Mouse (Mus musculus) CH12.LX (cell line): ENCODE measurements around the gene Fkbp3.

Source experiments
- ELF1 ChIP-seq: IDR thresholded peaks from 2 replicates; pipeline ENCODE4 v1.6.1; 2014; ENCODE audit warnings: low read depth, mild to moderate bottlenecking, inconsistent platforms, low read length, improper control_type of control experiment
- GABPA ChIP-seq: IDR thresholded peaks from 2 replicates; pipeline ENCODE4 v1.6.1; 2012; ENCODE audit warnings: low read depth, low read length, improper control_type of control experiment, inconsistent platforms; ENCODE audit not compliant: insufficient replicate concordance
- POLR2AphosphoS2 ChIP-seq: IDR thresholded peaks from 2 replicates; pipeline ENCODE4 v1.6.1; 2011; ENCODE audit warnings: low read depth, low read length, improper control_type of control experiment
- UBTF ChIP-seq: IDR thresholded peaks from 2 replicates; pipeline ENCODE4 v1.6.1; 2012; ENCODE audit warnings: low read depth, mild to moderate bottlenecking, inconsistent platforms, low read length, improper control_type of control experiment, moderate library complexity

DNA sequence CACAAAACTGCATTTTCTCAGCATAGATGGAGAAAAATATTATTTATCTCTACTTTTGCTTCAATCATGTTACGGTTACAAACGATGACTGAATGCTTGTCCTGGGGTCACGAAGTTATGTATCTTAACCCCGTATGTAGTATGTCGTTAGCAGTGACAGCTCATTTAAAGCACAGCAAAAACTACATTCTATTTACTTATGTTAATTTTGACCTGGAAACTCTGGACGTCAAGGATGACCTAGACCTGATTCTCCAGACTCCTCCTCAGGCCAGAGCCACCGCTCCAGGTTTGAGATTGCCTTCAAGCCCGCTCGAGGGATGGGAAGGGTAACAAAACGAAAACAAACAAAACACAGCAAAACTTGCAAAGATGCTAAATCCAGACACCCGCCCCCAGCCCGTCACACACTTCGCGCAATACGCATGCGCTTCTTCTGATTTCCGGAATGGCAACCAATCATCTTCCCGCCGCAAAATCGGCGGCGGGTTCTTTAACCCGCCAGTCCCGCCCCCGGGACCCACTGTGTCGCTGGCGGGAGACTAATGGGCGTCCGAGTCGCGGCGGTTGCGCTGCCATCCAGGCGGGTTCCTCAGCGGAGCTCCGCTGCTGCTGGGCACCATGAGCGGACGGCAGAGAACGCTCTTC is 1.4 kb upstream of the Fkbp3 start, which contains the start of gene Fancm:
- TF ChIP-seq POLR2AphosphoS2: no peak
- TF ChIP-seq GABPA: no peak
- no peak for TF ChIP-seq UBTF
- peak; percentile 93 for TF ChIP-seq ELF1
